Mouse (Mus musculus) hindbrain, embryonic 14.5 days (tissue): ENCODE measurements around the gene Tdo2. TPM values are rescaled to one million over a fixed set of nuclear protein-coding genes. Genes with fewer than 3 reads are reported as not detected.

Experiments
- ATAC-seq: fragments of 200-750 bp; cut with Nextera tagmentation; 2 replicates; pipeline ENCODE4 v1.8.0; 2017; ENCODE audit warnings: moderate number of reproducible peaks, mild to moderate bottlenecking, moderate TSS enrichment, moderate library complexity; ENCODE audit not compliant: low FRiP score
- DNase-seq: peaks from one replicate; pipeline ENCODE4 v3.0.0-alpha.2; 2015; ENCODE audit warnings: low spot score
- H3K27ac ChIP-seq: fragments of 300-500 bp; sonication (generic); 2 replicates; pipeline ENCODE4 v1.5.1; 2014; ENCODE audit warnings: mild to moderate bottlenecking, moderate library complexity
- H3K27me3 ChIP-seq: fragments of 300-500 bp; sonication (generic); 2 replicates; pipeline ENCODE4 v1.6.1; 2014; ENCODE audit warnings: mild to moderate bottlenecking, low read length, mixed read lengths; ENCODE audit not compliant: control insufficient read depth, insufficient read depth
- H3K36me3 ChIP-seq: fragments of 300-500 bp; sonication (generic); replicated peaks from 2 replicates; pipeline ENCODE4 v1.6.1; 2014; ENCODE audit not compliant: control insufficient read depth, insufficient read depth
- H3K4me1 ChIP-seq: fragments of 300-500 bp; sonication (generic); replicated peaks from 2 replicates; pipeline ENCODE4 v1.6.1; 2014; ENCODE audit warnings: antibody characterized with exemption, low read length, mixed read lengths; ENCODE audit not compliant: control insufficient read depth, insufficient read depth
- H3K4me2 ChIP-seq: fragments of 300-500 bp; sonication (generic); replicated peaks from 2 replicates; pipeline ENCODE4 v1.6.1; 2014; ENCODE audit warnings: mild to moderate bottlenecking, moderate library complexity
- H3K4me3 ChIP-seq: fragments of 300-500 bp; sonication (generic); replicated peaks from 2 replicates; pipeline ENCODE4 v1.5.1; 2014; ENCODE audit warnings: mild to moderate bottlenecking, low read length
- H3K9ac ChIP-seq: fragments of 300-500 bp; sonication (generic); 2 replicates; pipeline ENCODE4 v1.6.1; 2014
- H3K9me3 ChIP-seq: fragments of 300-500 bp; sonication (generic); 2 replicates; pipeline ENCODE4 v1.6.1; 2016; ENCODE audit warnings: low read length; ENCODE audit not compliant: control insufficient read depth
- WGBS: fragments of 180-500 bp; shearing (Covaris S2); extraction: QIAGEN DNeasy Blood & Tissue Kit; methylation state at CpG from one replicate; pipeline ENCODE4 v1.1.7; 2014; 5-methylcytosine and 5-hydroxymethylcytosine counted together
- polyA plus RNA-seq: library from polyadenylated mRNA; unstranded; fragments of >200 nt; fragmentation: Nextera tagmentation; extraction: Ambion mirVana; gene quantifications from 2 replicates; pipeline ENCODE4 v1.2.1, GENCODE M21; 2014

The Tdo2 gene
- polyA plus RNA-seq, 1 experiment from 2014 or later = not detected

- Histone ChIP-seq H3K4me3 (no peak overlapping the region), H3K36me3 (no peaks in the 10 kb centered on the region), H3K27ac (no peak overlapping the region), H3K9ac (no peak overlapping the region), H3K27me3 (no peaks in the 10 kb centered on the region), H3K4me1 (peaks cover 8% of the 10 kb centered on the region; the same call in 1 of the 2 replicates), H3K9me3 (peaks cover 5% of the 10 kb centered on the region; the same call in 1 of the 2 replicates), H3K4me2 (no peak overlapping the region)
- ATAC-seq = peak; percentile 73; the same call in 1 of the 2 replicates
- 26% methylated on average over 6 of the region's 6 CpGs for WGBS
- DNase-seq = no peak
These were observed 65.5 kb downstream of the Tdo2 start for GRCm38 (mm10) chr3:81910286-81911036.

Other genes starting within 250 kb of the Tdo2 start
- 10.1 and 11.0 TPM in 2 replicates for gene Ctso, start 43.6 kb downstream of the Tdo2 start, polyA plus RNA-seq
- gene Asic5, start 6.1 kb upstream of the Tdo2 start, polyA plus RNA-seq = not detected in 2 replicates
- 51.7 and 66.4 TPM in 2 replicates for gene Gucy1b1, start 98.5 kb upstream of the Tdo2 start, polyA plus RNA-seq
- gene Gucy1a1, start 169.6 kb upstream of the Tdo2 start, polyA plus RNA-seq = 21.9 and 27.8 TPM in 2 replicates